Mouse (Mus musculus): Measurements from ENCODE around the gene Prkg1.

DNA sequence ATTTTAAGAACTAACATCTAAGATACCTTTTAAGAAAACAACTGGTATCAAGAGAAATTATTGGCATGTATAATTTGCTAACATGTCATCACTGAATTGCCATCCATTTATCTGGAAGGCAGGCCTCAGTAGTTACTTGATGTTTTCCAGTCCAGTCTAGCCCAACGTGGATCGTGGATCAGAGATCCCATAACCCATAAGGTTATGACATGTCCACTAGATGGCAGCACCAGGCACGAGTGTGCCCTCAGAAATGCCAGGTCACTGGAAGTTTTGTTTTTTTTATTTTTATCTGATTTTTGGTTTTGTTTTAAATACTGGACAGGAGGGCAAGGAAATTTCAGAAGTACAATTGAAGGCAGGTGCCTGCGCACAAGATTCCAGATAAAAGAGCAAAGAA, 422.7 kb downstream of the Prkg1 start:
- peak; percentile 61; the same call in 1 of the 2 replicates for TF ChIP-seq CTCF (IDR thresholded peaks at IDR 0.05; ENCODE audit: borderline replicate concordance, insufficient read depth, low read depth, low read length)
- TF ChIP-seq POLR2A (IDR thresholded peaks at IDR 0.05; ENCODE audit: borderline replicate concordance, insufficient read depth, low read length): no peak

Data from cerebellum, adult 2 months (tissue).